Mouse (Mus musculus) left cerebral cortex, adult 2 months (tissue): ENCODE data around the gene Pthlh. TPM values are rescaled to one million over a fixed set of nuclear protein-coding genes. Genes with fewer than 3 reads are reported as not detected.

Source experiments
- DNase-seq, 2 experiments: peaks; one replicate each; pipeline ENCODE4 v3.0.0; 2021 to 2022; ENCODE audit warnings: low spot score in 2 of 2, mixed read lengths in 1 of 2; ENCODE audit errors: extremely low spot score in 1 of 2
- H3K27ac ChIP-seq: fragments of 200-600 bp; 2 replicates; pipeline ENCODE4 v1.8.1; 2022
- H3K4me3 ChIP-seq: fragments of 200-600 bp; 2 replicates; pipeline ENCODE4 v1.8.1; 2022
- CTCF ChIP-seq: fragments of 200-600 bp; IDR thresholded peaks from 2 replicates; pipeline ENCODE4 v1.8.1; 2022; ENCODE audit warnings: antibody characterized with exemption, mild to moderate bottlenecking, moderate library complexity
- intact Hi-C: fragments of 180-260 bp; cut with DNase I; formaldehyde crosslinking; loops from one replicate; pipeline ENCODE4 v1.15.1; 2025
- total RNA-seq, 2 experiments: library from RNA; stranded (reverse); gene quantifications; 2 replicates each; pipeline ENCODE4 v1.2.3; 2021

The Pthlh gene
- total RNA-seq, 2 experiments from 2014 or later, result 4.0 to 4.2 TPM

DNA sequence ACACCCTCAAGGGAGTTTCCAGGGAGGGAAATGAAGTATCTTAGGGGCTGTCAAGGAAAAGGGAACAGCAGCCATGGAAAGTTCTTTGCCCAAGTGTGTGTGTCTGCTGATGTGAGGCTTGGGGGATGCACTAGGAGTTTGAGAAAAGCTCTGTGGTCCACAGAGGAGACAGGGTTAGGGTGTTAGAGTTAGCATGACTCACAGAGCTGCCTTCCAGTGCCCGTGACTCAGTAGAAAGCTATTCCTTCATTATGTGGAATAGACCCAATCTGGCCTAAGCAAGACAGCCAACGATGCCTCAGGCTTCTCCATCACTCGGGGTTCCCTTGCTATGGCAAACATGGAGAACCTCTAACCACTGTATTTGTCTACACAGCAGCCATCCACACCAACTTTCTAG is 3.2 kb downstream of the Pthlh start:
- DNase-seq, result no peak
- H3K4me3 ChIP-seq, result no peak overlapping the region
- H3K27ac ChIP-seq, result no peak overlapping the region
- intact Hi-C loops, result loop anchor here (5.0 kb wide), 1 partner anchor 552 kb away; no protein-coding TSS in a partner anchor
- TF ChIP-seq CTCF, result no peak

GRCm38 (mm10) chr6:147247782-147248181 is 16.2 kb downstream of the Pthlh start:
- intact Hi-C loops, result no loop called here
- no peak overlapping the region for H3K4me3 ChIP-seq
- H3K27ac ChIP-seq, result no peak overlapping the region
- no peak for DNase-seq
- no peak for TF ChIP-seq CTCF

DNA sequence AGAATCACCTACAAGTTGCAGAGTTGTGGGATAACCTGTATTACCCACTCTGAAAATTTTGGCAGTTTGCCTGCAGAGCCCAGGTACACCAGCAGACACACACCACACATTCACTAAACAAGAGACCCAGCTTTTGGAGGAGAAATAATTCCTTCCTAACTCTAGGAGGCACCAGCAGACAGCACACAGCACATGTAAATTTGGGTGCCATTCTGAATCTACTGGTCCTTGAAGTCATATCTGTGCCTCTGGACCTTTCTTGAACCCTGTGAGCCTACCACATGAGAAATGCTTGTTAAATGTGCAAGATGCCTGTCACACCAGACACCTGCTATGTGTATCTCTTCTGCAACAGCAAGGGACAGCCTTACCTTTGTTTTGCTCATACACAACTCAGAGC is 19.7 kb downstream of the Pthlh start:
- no peak overlapping the region for H3K4me3 ChIP-seq
- DNase-seq, result no peak
- H3K27ac ChIP-seq, result no peak overlapping the region
- peak; percentile 3 for TF ChIP-seq CTCF
- intact Hi-C loops, result no loop called here

DNA sequence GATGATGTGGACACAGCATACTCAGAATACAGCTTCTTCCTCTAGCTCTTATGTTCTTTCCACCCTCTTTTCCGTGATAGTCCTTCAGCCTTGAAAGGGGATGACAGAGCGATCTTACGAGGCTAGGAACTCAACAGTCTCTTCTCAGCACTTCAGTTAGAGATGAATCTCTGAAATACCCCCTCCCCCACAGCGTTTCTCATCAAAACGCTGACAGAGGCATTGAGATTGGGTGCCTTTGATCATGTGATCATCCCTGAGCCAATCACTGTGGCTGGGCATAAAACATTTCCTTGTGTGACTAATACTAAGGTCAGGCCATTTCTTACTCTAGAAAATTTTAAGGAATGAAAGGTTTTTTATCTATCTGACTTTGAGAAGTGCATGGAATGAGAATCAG is 20.3 kb downstream of the Pthlh start:
- TF ChIP-seq CTCF, result no peak
- intact Hi-C loops, result no loop called here
- Histone ChIP-seq H3K4me3 (no peak overlapping the region), H3K27ac (no peak overlapping the region)
- no peak for DNase-seq

DNA sequence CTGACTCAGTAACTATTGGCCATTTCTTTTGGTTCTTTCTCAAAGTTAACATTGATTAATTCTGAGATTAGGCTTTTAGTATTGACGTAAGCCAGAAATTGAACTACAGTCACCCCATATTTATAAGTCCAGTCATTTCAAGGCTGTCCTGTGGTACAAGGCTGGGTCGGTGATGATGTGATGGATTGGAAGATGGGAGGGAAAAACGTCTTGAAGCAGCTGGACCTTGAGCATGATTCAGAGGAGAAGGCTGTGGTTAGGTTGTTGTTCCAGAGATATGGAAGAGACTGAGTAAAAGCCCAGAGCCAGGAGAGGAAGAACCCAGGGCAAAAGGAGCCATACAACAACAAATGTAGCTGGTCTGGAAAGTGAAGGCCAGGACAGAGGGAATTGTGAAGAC is 22.4 kb downstream of the Pthlh start:
- intact Hi-C loops, result no loop called here
- Histone ChIP-seq H3K27ac (no peak overlapping the region), H3K4me3 (no peak overlapping the region)
- no peak for TF ChIP-seq CTCF
- DNase-seq, result no peak

- DNase-seq, result peak; percentile 28 to 61
- Histone ChIP-seq H3K27ac (no peak overlapping the region), H3K4me3 (no peak overlapping the region)
- TF ChIP-seq CTCF, result peak; percentile 73
- intact Hi-C loops, result no loop called here
Measured at GRCm38 (mm10) chr6:147240203-147240804, 23.7 kb downstream of the Pthlh start.

DNA sequence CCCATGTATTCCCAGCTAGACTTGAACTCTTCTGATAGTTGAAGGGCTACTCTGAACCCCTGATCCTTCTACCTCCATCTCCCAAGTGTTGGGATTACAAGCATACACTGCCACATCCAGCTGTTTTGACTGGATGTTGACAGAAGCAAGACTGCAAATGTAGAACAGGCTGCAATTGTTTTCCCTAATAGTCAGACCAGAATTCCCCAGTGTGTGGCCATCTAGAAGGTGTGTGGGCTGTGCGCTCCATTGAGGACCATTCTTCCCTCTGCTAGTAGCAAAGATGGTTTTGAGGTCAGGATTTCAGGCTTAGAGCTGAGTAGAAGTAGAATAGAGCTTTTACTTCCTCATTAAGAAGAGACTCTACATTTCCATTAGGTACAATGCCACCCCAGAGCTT is 37.3 kb downstream of the Pthlh start:
- TF ChIP-seq CTCF, result no peak
- H3K4me3 ChIP-seq, result no peak overlapping the region
- no peak for DNase-seq
- intact Hi-C loops, result no loop called here
- H3K27ac ChIP-seq, result no peak overlapping the region

DNA sequence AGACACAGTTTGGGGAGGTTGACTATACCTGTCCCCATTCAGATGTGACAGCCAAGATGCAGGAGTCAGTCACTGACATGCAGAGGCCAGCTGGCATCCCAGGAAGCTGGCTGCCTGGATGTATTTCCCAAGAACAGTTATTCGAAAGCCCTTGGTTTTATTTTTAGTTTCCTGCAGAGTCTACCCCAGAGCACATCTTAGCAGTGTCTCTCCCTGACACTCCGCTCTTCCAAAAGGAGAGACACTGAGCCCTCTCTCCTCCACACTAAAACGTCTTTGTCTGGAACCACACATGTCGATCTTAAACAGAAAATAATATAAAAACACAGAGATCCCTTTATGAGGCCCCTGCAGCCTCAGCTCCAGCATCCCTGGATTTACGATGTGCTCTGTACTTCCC is 44.9 kb downstream of the Pthlh start:
- intact Hi-C loops, result no loop called here
- TF ChIP-seq CTCF, result no peak
- DNase-seq, result no peak
- H3K27ac ChIP-seq, result no peak overlapping the region
- H3K4me3 ChIP-seq, result no peak overlapping the region

GRCm38 (mm10) chr6:147216156-147216555 is 47.8 kb downstream of the Pthlh start:
- TF ChIP-seq CTCF, result no peak
- no peak overlapping the region for H3K27ac ChIP-seq
- DNase-seq, result no peak
- H3K4me3 ChIP-seq, result no peak overlapping the region
- intact Hi-C loops, result no loop called here

DNA sequence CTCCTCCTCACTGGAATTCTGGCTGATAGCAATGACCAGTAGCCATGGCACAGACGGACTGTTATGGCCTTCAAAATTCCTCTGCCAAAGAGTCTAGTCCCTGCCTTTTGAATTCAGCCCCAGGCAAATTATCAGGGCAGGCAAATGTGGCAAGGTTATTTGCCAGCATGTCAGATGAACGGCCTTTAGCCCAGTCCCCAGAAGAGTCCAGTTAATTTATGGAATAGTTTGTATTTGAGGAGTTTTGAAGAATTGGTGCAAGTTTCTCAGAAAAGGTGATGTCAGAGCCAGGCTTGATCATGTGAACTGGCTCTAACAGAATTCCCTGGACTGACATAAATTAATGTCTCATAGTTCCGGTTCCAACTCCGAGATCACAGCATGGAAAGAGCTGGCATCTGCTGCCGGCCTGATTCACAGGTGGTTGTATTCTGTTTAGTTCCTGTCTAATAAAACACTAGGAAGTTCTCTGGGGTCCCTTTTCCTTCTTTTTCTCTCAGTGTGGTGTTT is 56.1 kb downstream of the Pthlh start:
- intact Hi-C loops, result no loop called here
- no peak for TF ChIP-seq CTCF

More for the DNA sequence above, 56.1 kb downstream of the Pthlh start:
- H3K4me3 ChIP-seq, result no peak overlapping the region
- no peak for DNase-seq
- H3K27ac ChIP-seq, result no peak overlapping the region

Other genes with a start within 250 kb of the Pthlh start
- 1 to 10 TPM; 2.6 to 3.0 TPM for gene Rep15, start 231.6 kb downstream of the Pthlh start, total RNA-seq
- 10 to 100 TPM; 43.7 to 47.9 TPM for gene Mrps35, start 221.4 kb downstream of the Pthlh start, total RNA-seq
- gene Mansc4, start 177.2 kb downstream of the Pthlh start, total RNA-seq, result not detected
- gene Klhl42, start 172.8 kb downstream of the Pthlh start, total RNA-seq, result 10 to 100 TPM; 24.5 to 24.8 TPM
- gene Ccdc91, start 211.6 kb upstream of the Pthlh start, total RNA-seq, result 10 to 100 TPM; 37.6 to 38.8 TPM